Mouse (Mus musculus): ENCODE measurements around the gene Magi2.

DNA sequence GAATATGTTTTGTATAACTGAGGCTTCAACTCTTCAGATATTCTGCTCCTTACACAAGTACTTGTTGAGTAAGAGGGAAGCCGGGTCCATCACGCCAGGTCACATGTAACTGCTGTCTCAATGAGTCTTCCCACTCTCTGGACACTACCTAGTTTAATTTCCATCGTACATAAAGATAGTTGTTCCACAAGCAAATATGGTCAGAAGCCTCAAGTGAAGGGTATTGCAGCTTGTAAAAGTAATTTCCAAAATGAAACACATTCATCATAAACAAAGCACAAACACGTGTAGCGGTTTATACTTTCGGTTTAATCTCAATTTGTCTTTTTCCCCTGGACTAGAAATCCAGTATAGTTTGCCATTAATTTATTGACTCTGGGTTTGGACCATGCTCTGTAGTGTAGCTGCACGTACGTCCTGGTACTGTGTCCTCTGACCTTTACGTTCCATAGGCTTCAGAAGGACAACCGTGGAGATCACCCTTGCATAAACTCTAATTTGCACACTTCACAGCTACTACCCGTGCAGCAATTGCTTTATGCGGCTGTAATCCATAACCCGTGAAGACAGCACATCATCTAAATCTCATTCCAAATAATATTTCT, 1477.2 kb downstream of the Magi2 start:
- no peak for TF ChIP-seq CTCF (IDR thresholded peaks at IDR 0.05; ENCODE audit: borderline replicate concordance, control insufficient read depth, extremely low read depth, insufficient read depth, low read length, poor library complexity)
- no peak for TF ChIP-seq POLR2A (IDR thresholded peaks at IDR 0.05; ENCODE audit: control insufficient read depth, extremely low read depth, insufficient read depth, low read length, poor library complexity)

All from thymus, adult 2 months (tissue).